ENCODE assay signal across 17 mouse cellular contexts in genomic region chr19:6633400-6633799, GRCm38 (mm10).
DNase-seq lines count a peak whose midpoint lies in the region; ATAC-seq and TF ChIP-seq lines count a peak whose summit lies in the region.
"Had no signal": no experiment of that assay in that cellular context is flagged by ENCODE, and none has a peak within 500 bp of the region (broad histone marks: within the 10 kb centered on the region; RNA-seq: fewer than 3 reads in every experiment).

No protein-coding gene starts in this region.

- peak; percentile 35 for DNase-seq in adrenal gland, postnatal 10 days
- DNase-seq in adrenal gland, adult 8-10 months, result no peak
- DNase-seq in lung, embryonic 14.5 days, result peak; percentile 16
- DNase-seq in lung, adult 18-20 months, result no peak
- peak; percentile 53 for DNase-seq in brain, embryonic 14.5 days (ENCODE audit: low read depth)
- peak; percentile 48 for DNase-seq in hindbrain, postnatal 0 days (ENCODE audit: low spot score)
- DNase-seq in gastrocnemius, postnatal 10 days, result no peak
- DNase-seq in layer of hippocampus, adult 9-11 months, result no peak
- DNase-seq: cerebellum, adult 2 months; gastrocnemius, postnatal 36 days; heart, postnatal 4 days; kidney, adult 2 months; lung, adult 2 months; right cerebral cortex, postnatal 25 days had no signal

- no peak for ATAC-seq in lung, embryonic 14.5 days (ENCODE audit: insufficient read depth)
- ATAC-seq in hindbrain, postnatal 0 days, result peak; percentile 61; the same call in 1 of the 2 replicates

- 34% methylated on average over 10 of the region's 10 CpGs for WGBS in lung, embryonic 14.5 days
- 37% methylated on average over 10 of the region's 10 CpGs for WGBS in hindbrain, postnatal 0 days

- no peak overlapping the region for H3K4me2 ChIP-seq in lung, embryonic 14.5 days
- H3K4me2 ChIP-seq in hindbrain, postnatal 0 days (ENCODE audit: low read depth, low read length), result 0 out of 2 replicates have a peak overlapping the region, but pooled peaks have one; percentile 13
- H3K4me2 ChIP-seq: heart, embryonic 12.5 days; neural tube, embryonic 12.5 days had no signal

- no peaks in the 10 kb centered on the region for H3K27me3 ChIP-seq in lung, embryonic 14.5 days (ENCODE audit: insufficient read depth, low read length)
- no peaks in the 10 kb centered on the region for H3K27me3 ChIP-seq in hindbrain, postnatal 0 days (ENCODE audit: insufficient read depth, low read length)
- H3K27me3 ChIP-seq: neural tube, embryonic 12.5 days had no signal

- no peaks in the 10 kb centered on the region for H3K4me1 ChIP-seq in lung, embryonic 14.5 days (ENCODE audit: insufficient read depth)
- H3K4me1 ChIP-seq in hindbrain, postnatal 0 days (ENCODE audit: insufficient read depth, low read length), result no peaks in the 10 kb centered on the region
- H3K4me1 ChIP-seq: heart, embryonic 12.5 days; neural tube, embryonic 12.5 days had no signal

- H3K36me3 ChIP-seq in lung, embryonic 14.5 days (ENCODE audit: insufficient read depth), result no peaks in the 10 kb centered on the region
- no peaks in the 10 kb centered on the region for H3K36me3 ChIP-seq in hindbrain, postnatal 0 days (ENCODE audit: insufficient read depth, low read length)
- H3K36me3 ChIP-seq: forebrain, embryonic 10.5 days; heart, embryonic 12.5 days; neural tube, embryonic 12.5 days had no signal

- TF ChIP-seq POLR2A in brain, embryonic 14.5 days (IDR thresholded peaks at IDR 0.05; ENCODE audit: borderline replicate concordance, extremely low read depth, insufficient read depth, insufficient read length, poor library complexity, severe bottlenecking), result no peak

- no peak overlapping the region for H3K4me3 ChIP-seq in lung, embryonic 14.5 days (ENCODE audit: low read depth, low read length)
- no peak overlapping the region for H3K4me3 ChIP-seq in hindbrain, postnatal 0 days (ENCODE audit: low read length)
- H3K4me3 ChIP-seq: forebrain, embryonic 10.5 days; heart, embryonic 12.5 days; neural tube, embryonic 12.5 days had no signal

- no peaks in the 10 kb centered on the region for H3K9me3 ChIP-seq in lung, embryonic 14.5 days (ENCODE audit: low read depth, low read length)
- no peaks in the 10 kb centered on the region for H3K9me3 ChIP-seq in hindbrain, postnatal 0 days (ENCODE audit: low read length)
- H3K9me3 ChIP-seq: forebrain, embryonic 10.5 days; heart, embryonic 12.5 days; neural tube, embryonic 12.5 days had no signal

- no peak overlapping the region for H3K9ac ChIP-seq in lung, embryonic 14.5 days
- no peak overlapping the region for H3K9ac ChIP-seq in hindbrain, postnatal 0 days (replicated peaks; ENCODE audit: low read length)
- H3K9ac ChIP-seq: heart, embryonic 12.5 days; neural tube, embryonic 12.5 days had no signal

- TF ChIP-seq CTCF in lung, embryonic 14.5 days (IDR thresholded peaks at IDR 0.05; ENCODE audit: low read depth), result no peak
- TF ChIP-seq CTCF in brain, embryonic 14.5 days (IDR thresholded peaks at IDR 0.05; ENCODE audit: borderline replicate concordance, extremely low read depth, insufficient read depth, insufficient read length), result no peak
- TF ChIP-seq CTCF in hindbrain, postnatal 0 days (IDR thresholded peaks at IDR 0.05; ENCODE audit: low read depth), result no peak

- no peak overlapping the region for H3K27ac ChIP-seq in lung, embryonic 14.5 days (ENCODE audit: low read depth)
- no peak overlapping the region for H3K27ac ChIP-seq in hindbrain, postnatal 0 days
- H3K27ac ChIP-seq: forebrain, embryonic 10.5 days; neural tube, embryonic 12.5 days had no signal

Comparison
In these comparisons a context has a peak if more than half of its experiments do, and no peak if none do; other contexts are left out.
1. DNase-seq: peak in adrenal gland, postnatal 10 days (single experiment), lung, embryonic 14.5 days (single experiment), brain, embryonic 14.5 days (single experiment) and hindbrain, postnatal 0 days (single experiment); none in adrenal gland, adult 8-10 months (single experiment), lung, adult 18-20 months (0 of 2), gastrocnemius, postnatal 10 days (single experiment) and layer of hippocampus, adult 9-11 months (single experiment).